Mouse (Mus musculus) MEL-GATA-1-ER (cell line): ENCODE measurements around the gene Kat2a.
A peak's percentile ranks its signal among the peaks of the same experiment; 100 is the strongest.

ENCODE experiments used
- DNase-seq: peaks from one replicate; pipeline ENCODE4 v3.0.0-alpha.2; 2012; ENCODE audit warnings: low read depth; ENCODE audit errors: extremely low read depth

Kat2a gene

GRCm38 (mm10) chr11:100735954-100736745 lies 23.9 kb upstream of the Kat2a start:
- DNase-seq, result peak; percentile 46

GRCm38 (mm10) chr11:100735134-100735865 lies 23.0 kb upstream of the Kat2a start:
- DNase-seq, result no peak

GRCm38 (mm10) chr11:100730477-100731205 lies 18.4 kb upstream of the Kat2a start:
- no peak for DNase-seq

GRCm38 (mm10) chr11:100729976-100730375 lies 17.7 kb upstream of the Kat2a start:
- DNase-seq, result peak; percentile 80

DNA sequence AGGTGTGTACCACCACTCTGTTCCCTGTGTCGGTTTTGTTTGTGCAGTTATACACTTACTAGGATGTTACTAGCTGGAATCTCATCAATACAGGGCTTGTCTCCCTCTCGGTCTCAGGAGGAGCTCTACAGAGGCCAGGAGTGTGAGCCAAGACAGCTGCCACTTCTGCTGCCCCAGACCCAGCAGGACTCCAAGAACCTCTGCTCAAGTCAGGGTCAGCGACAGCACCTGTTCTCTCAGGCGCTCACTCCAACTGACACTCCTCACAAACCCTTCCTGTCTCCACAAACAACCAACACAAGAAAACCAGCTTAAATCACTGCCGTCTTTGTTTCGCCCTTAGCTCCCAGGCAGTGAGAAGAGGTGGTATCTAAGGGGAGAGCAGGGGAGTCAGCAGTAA lies 16.3 kb upstream of the Kat2a start:
- DNase-seq, result no peak

DNA sequence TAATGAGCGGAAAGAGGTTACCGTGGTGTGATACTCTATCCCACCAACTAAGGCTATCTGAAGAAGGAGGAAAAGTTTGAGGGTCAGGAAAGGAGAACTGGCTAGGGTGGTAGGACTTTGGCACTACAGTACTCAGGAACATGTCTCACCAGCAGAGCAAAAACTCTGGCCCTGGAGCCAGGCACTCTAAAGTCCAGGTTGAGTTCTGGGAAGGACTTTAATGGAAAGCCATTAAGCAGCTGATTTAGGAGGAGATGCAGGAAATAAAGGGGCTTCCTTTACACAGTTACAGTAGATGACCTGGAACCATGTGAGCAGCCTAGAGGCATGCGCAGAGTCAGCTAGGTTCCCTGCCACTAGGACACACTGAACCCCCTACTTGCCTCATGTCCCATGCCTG lies 14.9 kb upstream of the Kat2a start:
- no peak for DNase-seq

- DNase-seq, result peak; percentile 69
Observed at GRCm38 (mm10) chr11:100724919-100725512, 12.8 kb upstream of the Kat2a start.

- no peak for DNase-seq
Observed at GRCm38 (mm10) chr11:100722493-100723028, 10.3 kb upstream of the Kat2a start.

DNA sequence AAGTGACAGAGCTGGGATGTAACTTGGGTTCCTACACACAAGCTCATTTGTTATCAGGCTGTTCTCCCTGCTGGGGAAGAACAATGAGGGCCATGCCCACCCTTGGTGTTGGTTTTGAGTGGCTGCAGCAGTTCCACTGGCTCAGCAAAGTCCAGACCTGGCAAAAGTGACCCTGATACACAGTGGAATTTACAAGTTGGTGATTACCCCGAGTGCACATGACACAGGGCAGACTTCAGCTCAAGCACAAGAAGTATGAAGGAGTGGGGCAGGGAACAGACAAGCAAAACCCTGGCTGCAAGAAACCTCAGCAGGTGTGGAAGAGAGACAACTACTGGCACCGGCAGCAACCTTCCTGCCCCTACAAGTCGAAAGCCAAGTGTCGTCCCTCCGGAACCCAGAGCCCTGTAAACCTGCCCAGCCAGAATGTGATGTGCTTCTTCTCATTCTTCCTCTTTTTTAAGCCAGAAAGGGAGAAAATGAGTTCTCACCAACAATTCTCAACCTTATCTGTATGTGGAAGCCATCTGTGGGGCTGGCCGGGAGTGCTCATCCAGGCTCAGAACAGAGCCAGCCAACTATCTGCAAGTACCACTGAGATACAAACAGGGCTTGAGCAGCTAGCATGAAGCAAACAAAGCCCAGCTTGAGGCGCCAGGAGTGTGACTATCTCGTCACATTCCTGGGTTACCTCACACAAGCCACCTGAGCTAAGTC lies 9.7 kb upstream of the Kat2a start:
- peak; percentile 96 for DNase-seq

DNA sequence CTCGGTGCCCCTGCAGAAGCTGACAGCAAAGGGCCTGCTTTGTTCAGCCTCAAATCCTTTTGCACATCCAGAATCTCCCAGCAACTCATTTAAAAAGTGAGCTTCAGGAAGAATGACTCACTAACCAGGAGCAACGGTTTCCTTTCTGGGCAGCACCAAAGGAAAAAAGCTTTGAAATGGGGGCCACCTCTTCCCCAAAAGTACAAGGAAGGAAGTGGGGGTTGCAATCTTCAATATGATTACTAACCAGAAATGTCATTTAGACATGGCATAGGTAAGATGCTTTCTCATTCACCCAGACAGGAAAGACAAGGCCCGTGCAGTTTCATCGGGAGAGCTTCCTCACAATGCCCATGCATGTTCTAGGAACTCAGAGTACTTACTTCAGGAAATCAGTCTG lies 9.0 kb upstream of the Kat2a start:
- no peak for DNase-seq

DNA sequence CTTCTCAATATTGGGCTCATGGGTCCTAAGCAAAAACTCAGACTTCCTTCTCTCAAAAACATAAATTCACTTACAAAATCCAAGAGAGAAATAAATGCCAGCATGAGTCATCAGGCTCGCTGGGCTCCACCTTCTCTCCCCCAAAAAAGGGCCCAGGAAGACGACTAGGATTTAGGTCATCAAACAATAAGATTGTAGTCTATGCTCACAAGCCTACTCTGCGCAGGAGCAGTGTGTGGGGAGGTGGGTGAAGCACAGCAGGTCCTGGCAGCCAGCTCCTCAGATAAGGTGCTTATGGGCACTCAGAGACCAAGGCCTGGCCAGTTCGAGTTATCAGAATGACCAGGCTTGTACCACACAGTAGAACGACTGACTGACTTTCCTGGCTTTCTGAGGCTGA lies 8.1 kb upstream of the Kat2a start:
- no peak for DNase-seq

GRCm38 (mm10) chr11:100719893-100720292 lies 7.6 kb upstream of the Kat2a start:
- DNase-seq, result no peak

- DNase-seq, result no peak
Observed at GRCm38 (mm10) chr11:100719312-100719711, 7.0 kb upstream of the Kat2a start.

DNA sequence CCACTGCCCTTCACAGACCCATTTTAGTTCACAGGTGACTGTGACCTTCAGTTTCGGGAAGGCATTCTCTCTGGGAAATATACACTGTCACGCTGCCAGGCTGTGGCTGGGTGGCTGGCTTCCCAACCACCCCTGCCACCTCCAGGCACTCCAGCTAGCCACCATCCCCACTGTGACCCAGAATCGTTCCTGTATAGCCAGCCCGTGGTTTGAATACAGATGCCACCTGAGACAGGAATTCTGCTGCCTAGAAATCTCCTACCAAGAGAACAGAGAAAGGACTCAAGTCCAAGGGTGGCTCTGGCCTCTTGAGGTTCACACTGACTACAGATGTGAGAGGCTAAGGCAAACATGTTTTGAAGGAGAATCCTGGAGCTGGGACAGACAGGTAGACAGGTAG lies 6.6 kb upstream of the Kat2a start:
- no peak for DNase-seq

- DNase-seq, result no peak
Observed at GRCm38 (mm10) chr11:100718462-100718861, 6.2 kb upstream of the Kat2a start.

DNA sequence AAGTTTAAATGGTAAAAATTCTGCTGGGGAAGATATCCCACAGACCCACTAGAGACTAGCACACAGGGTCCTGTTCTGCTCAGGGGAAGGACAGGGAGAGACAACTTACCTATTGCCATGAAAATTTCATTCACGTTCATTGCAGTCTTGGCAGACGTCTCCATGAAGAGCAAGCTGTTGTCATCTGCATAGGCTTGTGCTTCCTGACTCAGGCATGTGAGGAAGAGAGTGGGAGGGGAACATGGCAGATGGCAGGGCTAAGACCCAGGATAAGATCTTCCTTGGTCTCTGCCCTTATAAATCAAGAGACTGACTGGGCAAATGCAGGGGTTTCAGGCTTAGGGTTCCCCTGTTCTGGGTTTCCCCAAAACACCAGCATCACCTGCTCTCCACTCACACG lies 4.4 kb upstream of the Kat2a start:
- no peak for DNase-seq

DNA sequence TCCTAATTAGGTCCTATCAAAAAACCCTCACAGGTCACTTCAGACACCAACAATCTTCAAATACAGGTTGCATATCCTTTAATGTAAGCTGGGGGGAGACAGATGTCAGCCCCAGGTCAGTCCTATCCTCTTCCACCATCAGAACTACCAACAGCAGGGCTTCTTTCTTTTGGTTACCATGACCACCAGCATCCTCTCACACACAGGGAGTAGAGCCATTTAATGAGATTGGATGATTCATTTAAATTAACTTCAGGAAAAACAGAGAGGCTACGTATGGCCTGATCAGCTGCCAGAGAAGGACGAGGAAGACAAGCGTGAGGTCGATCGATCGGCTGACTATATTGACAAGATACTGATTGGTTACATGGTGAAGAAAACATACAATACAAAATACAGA lies 2.7 kb upstream of the Kat2a start:
- DNase-seq, result no peak

- peak; percentile 67 for DNase-seq
Observed at GRCm38 (mm10) chr11:100714534-100714915, 2.3 kb upstream of the Kat2a start.

DNA sequence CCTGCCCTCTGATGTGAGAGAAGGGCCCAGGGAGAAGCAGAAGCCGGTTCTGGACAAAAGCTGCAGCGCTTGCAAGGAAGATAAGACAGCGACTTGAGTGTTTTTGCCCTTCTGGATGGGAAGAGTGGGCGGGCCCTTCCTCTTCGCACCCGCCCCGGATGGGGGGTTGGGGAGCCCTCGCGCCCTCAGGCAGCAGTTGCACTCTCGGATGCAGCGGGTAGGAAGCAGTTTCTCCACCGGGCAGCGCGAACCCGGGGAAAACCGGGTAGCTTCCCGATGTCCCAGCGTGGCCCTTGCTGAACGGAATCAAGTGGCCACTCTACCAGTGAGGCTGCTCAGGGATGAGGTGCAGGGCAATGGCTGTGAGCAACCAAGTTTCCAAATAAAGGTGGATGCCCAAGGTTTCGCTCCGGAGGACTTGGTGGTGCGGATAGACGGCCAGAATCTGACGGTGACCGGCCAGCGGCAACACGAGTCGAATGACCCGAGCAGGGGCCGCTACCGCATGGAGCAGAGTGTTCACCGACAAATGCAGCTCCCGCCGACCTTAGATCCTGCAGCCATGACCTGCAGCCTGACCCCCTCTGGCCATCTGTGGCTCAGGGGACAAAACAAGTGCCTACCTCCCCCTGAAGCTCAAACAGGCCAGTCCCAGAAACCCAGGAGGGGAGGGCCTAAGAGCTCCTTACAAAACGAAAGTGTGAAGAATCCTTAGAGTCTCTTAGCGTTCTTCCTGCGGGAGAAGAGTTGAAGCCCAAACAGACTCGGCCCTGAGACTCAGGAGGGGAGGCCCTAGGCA lies 1.7 kb upstream of the Kat2a start, which contains the start of gene Hspb9:
Hspb9 (plus strand) TSS at position 116 of the 799 bp plus-strand sequence.
- DNase-seq, result peak; percentile 86

GRCm38 (mm10) chr11:100713174-100713573 lies 909 bp upstream of the Kat2a start:
- DNase-seq, result no peak
